Mouse (Mus musculus) forebrain, embryonic 12.5 days (tissue): ENCODE measurements at regions not wholly inside any gene's neighbourhood (a gene's known extent, or its start where the extent isn't known, plus 50 kb on each side); places are given as distances from the start of the nearest gene placed in this dataset.

Experiments
- ATAC-seq: fragments of 200-750 bp; cut with Nextera tagmentation; 2 replicates; pipeline ENCODE4 v1.8.0; 2017; ENCODE audit warnings: moderate TSS enrichment; ENCODE audit not compliant: low FRiP score
- H3K27ac ChIP-seq: fragments of 300-500 bp; sonication (generic); 2 replicates; pipeline ENCODE4 v1.5.1; 2016; ENCODE audit warnings: mild to moderate bottlenecking
- H3K27me3 ChIP-seq: fragments of 300-500 bp; sonication (generic); 2 replicates; pipeline ENCODE4 v1.6.1; 2016; ENCODE audit warnings: mild to moderate bottlenecking
- H3K36me3 ChIP-seq: fragments of 300-500 bp; sonication (generic); replicated peaks from 2 replicates; pipeline ENCODE4 v1.6.1; 2016; ENCODE audit warnings: mild to moderate bottlenecking
- H3K4me1 ChIP-seq: fragments of 300-500 bp; sonication (generic); 2 replicates; pipeline ENCODE4 v1.6.1; 2016
- H3K4me2 ChIP-seq: fragments of 300-500 bp; sonication (generic); 2 replicates; pipeline ENCODE4 v1.6.1; 2016; ENCODE audit warnings: mild to moderate bottlenecking, moderate library complexity
- H3K4me3 ChIP-seq: fragments of 300-500 bp; sonication (generic); replicated peaks from 2 replicates; pipeline ENCODE4 v1.5.1; 2016; ENCODE audit warnings: mild to moderate bottlenecking
- H3K9ac ChIP-seq: fragments of 300-500 bp; sonication (generic); 2 replicates; pipeline ENCODE4 v1.6.1; 2016; ENCODE audit warnings: mild to moderate bottlenecking
- H3K9me3 ChIP-seq: fragments of 300-500 bp; sonication (generic); 2 replicates; pipeline ENCODE4 v1.6.1; 2016
- WGBS: fragments of 180-500 bp; shearing (Covaris S2); methylation state at CpG from one replicate; pipeline ENCODE4 v1.1.7; 2016; 5-methylcytosine and 5-hydroxymethylcytosine counted together

- Histone ChIP-seq H3K27me3 (no peaks in the 10 kb centered on the region), H3K36me3 (no peaks in the 10 kb centered on the region), H3K9me3 (no peaks in the 10 kb centered on the region), H3K27ac (no peak overlapping the region), H3K9ac (no peak overlapping the region), H3K4me3 (no peak overlapping the region), H3K4me2 (no peak overlapping the region), H3K4me1 (peaks cover 14% of the 10 kb centered on the region)
- 22% methylated on average over 7 of the region's 7 CpGs for WGBS
- ATAC-seq = no peak
Observed at GRCm38 (mm10) chr1:63977956-63978355, 144.1 kb downstream of the Klf7 start.

DNA sequence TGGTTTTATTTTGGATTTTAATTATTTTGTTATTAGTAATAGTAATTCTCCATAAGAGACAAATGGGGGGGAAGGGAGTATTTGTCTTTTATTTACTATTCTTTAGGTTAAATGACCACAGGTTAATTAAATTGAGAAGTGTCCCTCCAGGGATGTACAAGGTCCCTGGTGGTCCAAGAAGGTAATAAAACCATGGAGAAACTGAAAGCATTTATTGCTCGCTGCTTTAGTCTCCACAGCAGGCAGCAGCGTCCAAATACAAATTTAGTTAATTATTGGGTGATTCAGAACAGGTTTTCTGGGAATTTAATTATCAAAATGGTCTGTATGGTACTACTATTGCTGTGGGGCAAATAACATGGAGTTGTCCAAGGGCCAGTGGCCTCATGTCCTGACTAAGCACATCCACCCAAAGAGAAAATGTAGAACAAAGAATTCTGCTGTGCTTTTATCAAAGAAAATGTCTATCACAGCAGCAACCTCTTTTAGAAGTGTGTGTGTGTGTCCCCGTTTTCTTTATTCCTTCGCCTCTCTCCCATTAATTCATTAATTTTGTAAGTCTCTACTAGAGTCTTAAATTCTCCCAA, 144.7 kb downstream of the Klf7 start:
- Histone ChIP-seq H3K4me1 (peaks cover 14% of the 10 kb centered on the region), H3K27me3 (no peaks in the 10 kb centered on the region), H3K9me3 (no peaks in the 10 kb centered on the region), H3K36me3 (no peaks in the 10 kb centered on the region), H3K9ac (no peak overlapping the region), H3K27ac (no peak overlapping the region), H3K4me3 (no peak overlapping the region), H3K4me2 (no peak overlapping the region)
- no peak; the same call in 1 of the 2 replicates for ATAC-seq
- WGBS = 31% methylated on average over 4 of the region's 4 CpGs

- ATAC-seq = no peak
- no peak overlapping the region for H3K27ac ChIP-seq
Observed at GRCm38 (mm10) chr1:63976862-63977261, 145.2 kb downstream of the Klf7 start.

DNA sequence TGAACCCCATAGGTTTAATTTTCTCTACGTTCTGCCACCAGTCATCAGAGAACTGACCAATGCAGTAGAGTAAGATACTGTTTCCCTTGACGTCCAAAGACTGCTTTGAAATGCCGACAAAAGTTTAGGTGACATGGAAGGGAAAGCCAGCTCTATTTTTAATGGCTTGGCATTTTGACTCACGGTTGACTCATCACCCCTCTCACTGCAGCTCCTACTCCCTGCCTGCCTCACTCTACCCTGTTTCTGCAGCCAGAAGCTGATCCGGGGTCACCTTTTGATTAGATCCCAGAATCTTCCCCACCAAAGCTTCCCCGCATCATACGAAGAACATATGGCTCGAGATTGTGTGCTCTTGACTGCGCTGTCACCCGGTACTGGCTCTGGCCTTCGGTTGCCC, 154.2 kb downstream of the Klf7 start:
- H3K9ac ChIP-seq = no peak overlapping the region
- H3K4me1 ChIP-seq = no peaks in the 10 kb centered on the region
- H3K4me2 ChIP-seq = no peak overlapping the region
- ATAC-seq = no peak
- H3K9me3 ChIP-seq = no peaks in the 10 kb centered on the region
- no peak overlapping the region for H3K4me3 ChIP-seq
- H3K36me3 ChIP-seq = no peaks in the 10 kb centered on the region
- no peak overlapping the region for H3K27ac ChIP-seq
- 92% methylated on average over 11 of the region's 11 CpGs for WGBS
- H3K27me3 ChIP-seq = no peaks in the 10 kb centered on the region

More at GRCm38 (mm10) chr1:63976862-63977261, 145.2 kb downstream of the Klf7 start:
- H3K4me2 ChIP-seq = no peak overlapping the region
- H3K9ac ChIP-seq = no peak overlapping the region
- H3K9me3 ChIP-seq = no peaks in the 10 kb centered on the region
- no peaks in the 10 kb centered on the region for H3K36me3 ChIP-seq
- peaks cover 14% of the 10 kb centered on the region for H3K4me1 ChIP-seq
- no peak overlapping the region for H3K4me3 ChIP-seq
- H3K27me3 ChIP-seq = no peaks in the 10 kb centered on the region
- WGBS = 54% methylated on average over 4 of the region's 4 CpGs

- Histone ChIP-seq H3K27me3 (no peaks in the 10 kb centered on the region), H3K9ac (no peak overlapping the region), H3K4me2 (no peak overlapping the region), H3K9me3 (no peaks in the 10 kb centered on the region), H3K4me3 (no peak overlapping the region), H3K4me1 (no peaks in the 10 kb centered on the region), H3K36me3 (no peaks in the 10 kb centered on the region), H3K27ac (no peak overlapping the region)
- no peak for ATAC-seq
Observed at GRCm38 (mm10) chr1:63965446-63965845, 156.6 kb downstream of the Klf7 start.

DNA sequence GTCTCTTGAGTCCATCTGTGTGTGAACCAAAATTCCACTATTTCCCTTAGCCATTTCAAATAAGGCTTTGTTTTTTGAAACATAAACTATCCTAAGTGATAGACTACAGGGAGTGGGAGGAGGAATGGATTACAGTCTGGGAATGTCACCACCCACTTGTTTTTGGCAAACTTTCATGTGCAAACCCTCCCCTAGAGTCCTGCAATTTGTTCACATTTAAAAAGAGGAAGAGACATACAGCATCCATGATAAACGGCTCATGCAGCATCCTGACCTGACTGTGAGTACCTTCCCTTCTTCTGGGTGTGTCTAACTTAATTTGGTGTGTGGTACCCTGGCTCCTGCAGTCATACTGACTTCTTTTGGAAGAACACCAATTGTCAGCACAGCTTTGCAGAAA, 157.6 kb downstream of the Klf7 start:
- no peaks in the 10 kb centered on the region for H3K27me3 ChIP-seq
- 76% methylated on average over 1 of the region's 1 CpGs for WGBS
- no peak overlapping the region for H3K4me2 ChIP-seq
- no peak for ATAC-seq
- no peak overlapping the region for H3K27ac ChIP-seq
- H3K9ac ChIP-seq = no peak overlapping the region
- H3K9me3 ChIP-seq = no peaks in the 10 kb centered on the region
- H3K36me3 ChIP-seq = no peaks in the 10 kb centered on the region
- no peak overlapping the region for H3K4me3 ChIP-seq
- no peaks in the 10 kb centered on the region for H3K4me1 ChIP-seq

- no peak for ATAC-seq
- Histone ChIP-seq H3K4me3 (no peak overlapping the region), H3K9me3 (no peaks in the 10 kb centered on the region), H3K27ac (no peak overlapping the region), H3K4me1 (peaks cover 16% of the 10 kb centered on the region; the same call in 1 of the 2 replicates), H3K27me3 (no peaks in the 10 kb centered on the region), H3K4me2 (no peak overlapping the region), H3K9ac (no peak overlapping the region), H3K36me3 (no peaks in the 10 kb centered on the region)
- 93% methylated on average over 4 of the region's 4 CpGs for WGBS
Observed at GRCm38 (mm10) chr1:63955701-63956355, 166.3 kb downstream of the Klf7 start.

DNA sequence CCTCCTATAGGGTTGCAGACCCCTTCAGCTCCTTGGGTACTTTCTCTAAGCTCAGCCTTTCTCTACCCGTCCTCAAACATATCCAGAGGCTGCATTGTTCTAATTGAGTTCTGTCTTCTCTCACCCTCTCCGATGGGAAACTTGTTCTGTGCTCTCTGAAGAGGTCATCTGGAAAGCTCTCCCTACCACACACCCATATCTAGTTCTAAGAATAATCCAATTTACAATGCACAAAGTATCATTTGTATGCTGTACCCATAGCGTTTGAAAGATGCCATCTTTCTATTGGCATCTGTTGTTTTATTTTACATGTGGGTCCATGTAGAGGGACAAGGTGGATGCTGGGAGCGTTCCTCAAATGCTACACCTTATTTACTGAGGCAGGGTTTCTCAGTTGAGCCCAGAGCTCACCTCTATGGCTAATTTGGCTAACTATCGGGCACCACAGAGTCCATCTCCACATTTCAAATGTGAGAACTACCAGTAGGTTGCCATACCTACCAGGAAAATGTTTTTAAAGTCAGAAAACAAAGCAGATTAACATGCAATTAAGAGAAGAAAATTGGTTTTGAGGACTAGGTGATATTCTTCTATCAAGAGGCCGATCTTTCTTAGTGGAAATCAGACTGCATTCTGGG, 167.1 kb downstream of the Klf7 start:
- 93% methylated on average over 6 of the region's 6 CpGs for WGBS
- Histone ChIP-seq H3K4me2 (no peak overlapping the region), H3K9me3 (no peaks in the 10 kb centered on the region), H3K9ac (no peak overlapping the region), H3K27me3 (no peaks in the 10 kb centered on the region), H3K4me1 (peaks cover 16% of the 10 kb centered on the region; the same call in 1 of the 2 replicates), H3K36me3 (no peaks in the 10 kb centered on the region), H3K4me3 (no peak overlapping the region), H3K27ac (no peak overlapping the region)
- no peak for ATAC-seq

DNA sequence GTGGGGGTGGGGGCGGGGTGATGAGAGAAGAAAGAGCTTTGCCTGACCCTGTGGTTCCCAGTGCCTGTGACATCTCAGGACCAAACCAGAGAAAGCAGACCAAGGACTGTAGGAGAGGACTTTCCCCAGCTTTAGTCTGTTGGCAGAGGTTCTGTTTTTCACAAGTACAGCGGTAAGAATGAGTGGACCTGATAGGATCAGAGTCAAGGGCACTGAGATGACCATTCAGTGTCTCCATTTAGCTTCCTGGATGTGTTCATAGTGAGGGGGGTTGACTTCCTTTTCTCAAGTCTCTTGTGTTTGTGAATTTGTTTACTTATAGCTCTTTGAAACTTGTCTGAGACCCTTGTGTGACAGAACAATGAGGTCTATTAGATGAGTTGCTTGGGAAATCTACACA, 167.9 kb downstream of the Klf7 start:
- Histone ChIP-seq H3K9ac (no peak overlapping the region), H3K27ac (no peak overlapping the region), H3K36me3 (no peaks in the 10 kb centered on the region), H3K4me2 (no peak overlapping the region), H3K4me1 (peaks cover 16% of the 10 kb centered on the region; the same call in 1 of the 2 replicates), H3K4me3 (no peak overlapping the region), H3K27me3 (no peaks in the 10 kb centered on the region), H3K9me3 (no peaks in the 10 kb centered on the region)
- WGBS = 64% methylated on average over 2 of the region's 2 CpGs
- no peak for ATAC-seq

DNA sequence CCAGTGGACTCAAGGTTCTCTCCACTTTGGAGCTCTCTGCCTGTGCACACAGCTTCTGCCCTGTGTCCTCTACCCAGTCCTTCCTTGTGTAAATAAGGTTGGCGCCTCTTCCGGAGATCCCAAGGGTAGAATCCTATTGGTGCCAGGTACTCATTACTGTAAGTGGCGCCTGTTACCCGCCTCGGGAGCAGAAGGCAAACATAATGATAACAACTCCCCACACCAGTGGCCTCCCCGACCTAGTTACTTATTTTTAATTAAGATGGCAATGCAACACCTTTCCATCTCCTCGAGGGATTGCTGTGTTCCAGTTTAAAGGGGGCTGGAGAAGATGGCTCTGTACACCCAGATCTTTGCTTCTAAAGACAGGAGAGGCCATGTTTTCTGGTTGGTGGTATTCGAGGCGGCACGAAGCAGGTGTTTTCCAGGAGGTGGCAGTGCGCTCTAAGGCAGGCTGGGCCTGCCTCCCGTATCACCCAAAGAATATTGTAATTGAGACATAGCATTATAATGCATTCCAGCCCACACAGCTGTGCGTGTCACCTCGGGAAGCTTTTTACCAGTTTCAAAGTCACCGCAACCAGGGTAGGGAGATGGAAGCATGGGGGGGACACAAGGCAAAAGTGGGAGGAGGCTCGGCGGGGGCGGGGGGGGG, 168.7 kb downstream of the Klf7 start:
- ATAC-seq = peak; percentile 57
- 65% methylated on average over 18 of the region's 18 CpGs for WGBS
- Histone ChIP-seq H3K27ac (no peak overlapping the region), H3K4me2 (no peak overlapping the region), H3K4me1 (peaks cover 16% of the 10 kb centered on the region; the same call in 1 of the 2 replicates), H3K9me3 (no peaks in the 10 kb centered on the region), H3K27me3 (no peaks in the 10 kb centered on the region), H3K4me3 (no peak overlapping the region), H3K36me3 (no peaks in the 10 kb centered on the region), H3K9ac (no peak overlapping the region)

DNA sequence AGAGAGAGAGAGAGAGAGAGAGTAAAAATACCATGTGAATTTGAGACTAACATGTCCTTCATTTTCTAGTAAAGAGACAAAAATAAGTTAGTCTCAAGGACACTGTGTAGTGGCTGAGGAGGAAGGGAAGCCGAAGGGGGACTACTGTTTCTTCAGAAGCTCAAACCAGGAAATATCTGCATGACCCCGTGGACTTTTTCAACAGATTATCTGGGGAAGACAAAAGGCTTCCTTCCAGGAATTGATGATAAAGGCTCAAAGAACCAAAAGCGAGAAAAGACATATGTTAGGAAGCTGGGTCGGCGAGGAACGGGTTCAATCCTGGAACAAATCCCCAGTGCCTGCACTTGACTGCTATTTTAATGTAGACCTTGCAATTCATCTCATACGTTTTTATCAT, 170.4 kb downstream of the Klf7 start:
- no peak for ATAC-seq

DNA sequence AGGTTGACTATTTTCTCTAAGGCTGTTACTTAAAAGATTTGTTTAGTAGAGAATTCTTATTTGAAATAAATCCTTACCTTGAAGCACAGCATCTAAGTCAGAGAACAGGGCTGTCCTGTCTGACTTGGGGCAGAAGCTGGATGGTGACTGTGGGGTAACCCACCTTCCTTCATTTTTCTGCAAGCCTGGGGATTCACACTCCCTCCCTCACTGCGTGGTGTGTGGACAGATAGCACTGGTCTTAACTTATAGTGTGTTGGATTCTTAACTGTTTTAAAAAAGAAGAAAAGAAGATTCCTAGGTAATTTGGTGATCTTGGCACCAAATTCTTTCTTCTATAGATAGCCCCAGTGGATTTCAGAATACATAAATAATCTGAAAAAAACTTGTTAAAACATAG, 174.8 kb downstream of the Klf7 start:
- Histone ChIP-seq H3K36me3 (no peaks in the 10 kb centered on the region), H3K4me3 (no peak overlapping the region), H3K27me3 (no peaks in the 10 kb centered on the region), H3K4me1 (no peaks in the 10 kb centered on the region), H3K27ac (no peak overlapping the region), H3K9me3 (no peaks in the 10 kb centered on the region), H3K9ac (no peak overlapping the region), H3K4me2 (no peak overlapping the region)
- ATAC-seq = no peak
- WGBS = 64% methylated on average over 1 of the region's 1 CpGs

More for the DNA sequence above, 170.4 kb downstream of the Klf7 start:
- WGBS = 77% methylated on average over 7 of the region's 7 CpGs
- H3K4me3 ChIP-seq = no peak overlapping the region
- no peaks in the 10 kb centered on the region for H3K36me3 ChIP-seq
- H3K27ac ChIP-seq = no peak overlapping the region
- H3K27me3 ChIP-seq = no peaks in the 10 kb centered on the region
- H3K4me2 ChIP-seq = no peak overlapping the region
- H3K9me3 ChIP-seq = no peaks in the 10 kb centered on the region
- H3K9ac ChIP-seq = no peak overlapping the region
- peaks cover 16% of the 10 kb centered on the region; the same call in 1 of the 2 replicates for H3K4me1 ChIP-seq
